Mouse (Mus musculus) liver, embryonic 14.5 days (tissue): ENCODE data around the gene Magohb. TPM values are rescaled to one million over a fixed set of nuclear protein-coding genes. Genes with fewer than 3 reads are reported as not detected.

Source experiments
- ATAC-seq: fragments of 200-750 bp; cut with Nextera tagmentation; 2 replicates; pipeline ENCODE4 v1.8.0; 2017; ENCODE audit warnings: moderate number of reproducible peaks, mild to moderate bottlenecking, moderate library complexity; ENCODE audit not compliant: insufficient read depth
- DNase-seq, 3 experiments: peaks; one replicate each; pipeline ENCODE4 v3.0.0-alpha.2; 2012 to 2013; ENCODE audit warnings: low read depth in 3 of 3, low spot score in 3 of 3
- H3K27ac ChIP-seq: fragments of 300-500 bp; sonication (generic); 2 replicates; pipeline ENCODE4 v1.5.1; 2014; ENCODE audit warnings: moderate library complexity, mild to moderate bottlenecking, control low read depth, inconsistent platforms
- H3K27me3 ChIP-seq: fragments of 300-500 bp; sonication (generic); 2 replicates; pipeline ENCODE4 v1.6.1; 2014; ENCODE audit warnings: mild to moderate bottlenecking, low read length, moderate library complexity; ENCODE audit not compliant: control insufficient read depth, insufficient read depth
- H3K36me3 ChIP-seq: fragments of 300-500 bp; sonication (generic); replicated peaks from 2 replicates; pipeline ENCODE4 v1.6.1; 2014; ENCODE audit warnings: low read depth; ENCODE audit not compliant: control insufficient read depth, insufficient read depth
- H3K4me1 ChIP-seq, 2 experiments: fragments of 200-500 bp in 1 of 2; fragments of 300-500 bp in 1 of 2; sonication (generic) in 1 of 2; replicated peaks; 2 replicates each; pipeline ENCODE4 v1.6.1; 2012 to 2014; ENCODE audit warnings: antibody characterized with exemption in 1 of 2, inconsistent platforms in 1 of 2, low read length in 1 of 2; ENCODE audit not compliant: control insufficient read depth in 2 of 2, insufficient read depth in 2 of 2
- H3K4me2 ChIP-seq: fragments of 300-500 bp; sonication (generic); 2 replicates; pipeline ENCODE4 v1.6.1; 2014; ENCODE audit warnings: low read depth, mild to moderate bottlenecking, control low read depth, moderate library complexity
- H3K4me3 ChIP-seq, 2 experiments: fragments of 200-500 bp in 1 of 2; fragments of 300-500 bp in 1 of 2; sonication (generic) in 1 of 2; 2 replicates each; pipeline ENCODE4 v1.5.1; 2012 to 2014; ENCODE audit warnings: low read depth in 2 of 2, low read length in 2 of 2, mild to moderate bottlenecking in 2 of 2, control low read depth in 1 of 2, inconsistent platforms in 1 of 2, moderate library complexity in 1 of 2; ENCODE audit not compliant: insufficient read depth in 1 of 2
- H3K9ac ChIP-seq: fragments of 300-500 bp; sonication (generic); replicated peaks from 2 replicates; pipeline ENCODE4 v1.6.1; 2014; ENCODE audit warnings: mild to moderate bottlenecking, control low read depth, moderate library complexity
- H3K9me3 ChIP-seq: fragments of 300-500 bp; sonication (generic); 2 replicates; pipeline ENCODE4 v1.6.1; 2016; ENCODE audit warnings: low read length, mixed read lengths; ENCODE audit not compliant: control insufficient read depth
- CTCF ChIP-seq: IDR thresholded peaks from 2 replicates; pipeline ENCODE4 v1.5.1; 2016; ENCODE audit warnings: antibody characterized with exemption, low read depth, control low read depth
- EP300 ChIP-seq: IDR thresholded peaks from 2 replicates; pipeline ENCODE4 v1.6.1; 2016; ENCODE audit warnings: antibody characterized with exemption, low read depth
- WGBS: fragments of 180-500 bp; shearing (Covaris S2); extraction: QIAGEN DNeasy Blood & Tissue Kit; methylation state at CpG from one replicate; pipeline ENCODE4 v1.1.7; 2014; ENCODE audit not compliant: insufficient replicate concordance; 5-methylcytosine and 5-hydroxymethylcytosine counted together
- polyA plus RNA-seq, 2 experiments: library from polyadenylated mRNA; depleted of rRNA in 1 of 2; stranded (reverse) in 1 of 2; unstranded in 1 of 2; fragments of >200 nt; fragmentation: Nextera tagmentation in 1 of 2; extraction: Ambion mirVana in 1 of 2; gene quantifications; 2 replicates each; pipeline versions ENCODE4 v1.2.1 to v1.2.3; 2012 to 2014

The Magohb gene
- polyA plus RNA-seq, 2 experiments, result 14.4 to 34.9 TPM

DNA sequence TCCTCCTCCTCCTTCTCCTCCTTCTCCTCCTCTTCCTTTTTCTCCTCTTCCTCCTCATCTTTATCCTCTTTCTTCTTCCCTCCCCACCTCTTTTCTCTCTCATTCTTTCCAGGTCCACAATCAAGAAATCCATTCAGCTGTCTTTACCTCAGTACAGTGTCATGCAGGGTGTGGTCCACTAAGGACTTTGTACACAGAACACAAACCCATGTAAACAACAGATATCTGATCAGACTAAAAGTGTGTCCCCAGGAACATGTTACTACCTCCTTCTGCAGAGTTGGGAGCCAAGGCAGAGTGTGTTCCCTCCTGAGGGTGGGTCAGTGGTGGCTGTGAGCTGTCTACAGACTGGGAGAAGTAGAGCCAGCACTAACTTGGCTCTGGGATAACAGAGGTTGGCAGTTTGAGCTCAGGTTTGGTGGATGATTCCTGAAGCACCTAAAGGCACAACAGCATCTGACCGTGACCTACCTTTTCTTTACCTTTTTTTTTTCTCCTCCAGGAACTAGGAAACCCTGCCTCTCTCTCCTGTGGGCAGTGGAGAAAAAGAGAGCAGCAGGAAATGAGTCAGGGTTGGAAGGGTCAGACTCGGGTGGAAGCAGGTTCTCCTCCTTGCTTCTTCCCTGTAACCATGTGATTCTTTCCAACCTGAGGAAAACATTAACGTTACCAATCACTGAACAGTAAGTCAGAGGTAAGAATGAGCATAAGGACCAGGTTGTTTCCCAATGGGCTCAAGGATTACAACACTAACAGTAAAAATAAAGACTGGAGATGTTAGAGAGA, 29.0 kb upstream of the Magohb start:
- H3K9ac ChIP-seq, result no peak overlapping the region
- 35% methylated on average over 3 of the region's 3 CpGs for WGBS
- H3K27ac ChIP-seq, result no peak overlapping the region
- H3K27me3 ChIP-seq, result no peaks in the 10 kb centered on the region
- H3K4me3 ChIP-seq, result no peak overlapping the region
- no peaks in the 10 kb centered on the region for H3K36me3 ChIP-seq
- 0 out of 2 replicates have a peak, but pooled peaks have one; percentile 11 for ATAC-seq
- no peak for TF ChIP-seq CTCF
- no peak for DNase-seq
- no peak overlapping the region for H3K4me2 ChIP-seq
- H3K4me1 ChIP-seq, result no peaks in the 10 kb centered on the region
- no peaks in the 10 kb centered on the region for H3K9me3 ChIP-seq

DNA sequence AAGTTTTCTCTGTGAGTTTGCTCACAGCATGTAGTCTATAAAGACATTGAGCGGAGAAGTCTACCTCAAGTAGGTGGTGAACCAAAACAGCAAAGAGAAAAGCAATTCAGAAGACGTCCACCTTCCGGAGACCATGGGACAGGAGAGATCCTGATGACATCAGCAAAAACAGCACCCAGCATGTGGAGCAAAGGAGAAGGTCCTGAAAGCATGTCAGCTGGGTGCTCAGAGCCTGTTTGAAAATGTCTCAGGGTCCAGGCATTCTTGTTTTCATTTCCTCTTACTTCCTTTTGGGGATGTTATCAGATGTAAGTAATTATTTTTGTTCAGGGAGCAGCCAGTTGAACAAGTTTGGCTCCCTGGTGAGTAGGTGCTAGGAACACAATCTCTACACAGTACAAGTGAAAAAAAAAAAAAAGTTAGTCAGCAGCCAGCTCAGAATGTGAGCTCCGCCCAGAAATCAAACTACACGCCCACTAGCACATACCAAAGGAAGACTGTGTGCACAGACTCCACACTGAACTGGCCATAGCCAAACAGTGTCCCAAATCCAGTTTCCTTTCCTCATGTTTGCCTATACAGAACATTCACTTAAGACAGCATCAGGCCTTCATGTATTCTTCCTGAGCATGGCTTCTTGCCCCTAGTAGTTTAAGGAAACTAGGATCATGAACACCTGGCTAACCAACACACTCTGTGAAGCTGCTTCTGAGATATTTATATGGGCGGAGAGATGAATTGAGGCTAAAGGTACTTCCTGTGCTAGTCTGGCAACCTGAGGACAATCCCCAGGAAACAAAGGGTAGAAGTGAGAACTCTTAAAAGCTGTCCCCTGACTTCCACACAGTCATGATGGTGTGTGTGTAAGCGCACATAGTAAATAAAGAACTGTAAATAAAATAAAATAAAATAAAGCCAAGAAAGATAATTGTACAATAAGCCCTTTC, 23.4 kb upstream of the Magohb start:
- DNase-seq, result no peak
- TF ChIP-seq EP300, result no peak
- no peak for TF ChIP-seq CTCF

DNA sequence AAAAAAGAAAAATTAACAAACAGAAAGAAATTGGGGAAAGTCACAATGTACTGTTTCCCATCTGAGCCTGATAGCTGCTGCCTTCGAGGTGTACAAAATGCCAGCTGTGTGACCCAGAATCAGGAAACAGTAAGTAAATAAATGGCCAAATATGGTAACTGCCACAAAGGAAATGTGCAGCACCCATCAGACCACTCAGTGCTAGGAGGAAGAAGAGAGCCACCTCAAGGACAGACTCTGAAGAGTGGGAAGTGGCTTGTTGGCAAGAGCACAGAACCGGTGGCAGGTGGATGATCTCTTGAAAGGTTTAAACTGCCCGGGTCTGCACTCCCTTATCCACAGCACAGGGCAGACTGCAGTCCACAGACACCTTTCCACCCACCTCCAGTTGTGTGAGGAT, 15.0 kb upstream of the Magohb start:
- no peaks in the 10 kb centered on the region for H3K27me3 ChIP-seq
- TF ChIP-seq EP300, result no peak
- TF ChIP-seq CTCF, result no peak

More for the DNA sequence above, 23.4 kb upstream of the Magohb start:
- no peak overlapping the region for H3K9ac ChIP-seq
- no peak overlapping the region for H3K4me2 ChIP-seq
- H3K36me3 ChIP-seq, result no peaks in the 10 kb centered on the region
- H3K9me3 ChIP-seq, result no peaks in the 10 kb centered on the region
- H3K27me3 ChIP-seq, result no peaks in the 10 kb centered on the region
- no peaks in the 10 kb centered on the region for H3K4me1 ChIP-seq
- H3K27ac ChIP-seq, result no peak overlapping the region
- H3K4me3 ChIP-seq, result no peak overlapping the region
- ATAC-seq, result 0 out of 2 replicates have a peak, but pooled peaks have one; percentile 39
- WGBS, result 63% methylated on average over 7 of the region's 7 CpGs

DNA sequence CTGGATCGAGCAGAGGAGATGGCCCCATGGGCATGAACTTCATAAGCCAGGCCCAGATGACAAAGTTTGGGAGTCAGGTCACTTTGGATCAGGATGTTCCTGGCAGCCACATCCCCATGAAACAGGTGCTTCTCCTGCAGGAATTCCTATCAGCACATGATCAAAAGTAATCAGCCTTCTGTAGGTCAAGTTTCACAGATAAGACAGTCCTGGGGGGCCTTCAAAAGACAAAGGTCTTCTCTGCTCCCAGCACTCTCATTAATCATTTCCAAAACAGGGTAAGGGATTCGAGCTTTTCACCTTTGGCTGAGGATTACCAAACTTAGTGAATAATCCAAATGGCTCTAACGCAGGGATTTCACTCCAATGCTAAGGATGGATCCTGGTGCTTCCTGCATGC, 11.7 kb upstream of the Magohb start:
- Histone ChIP-seq H3K36me3 (no peaks in the 10 kb centered on the region), H3K9me3 (no peaks in the 10 kb centered on the region), H3K27ac (no peak overlapping the region), H3K9ac (no peak overlapping the region), H3K4me1 (0 out of 4 replicates have a peak, but pooled peaks cover 0 to 2% of the 10 kb centered on the region in 2 experiments), H3K4me3 (no peak overlapping the region), H3K27me3 (no peaks in the 10 kb centered on the region), H3K4me2 (no peak overlapping the region)
- no peak for DNase-seq
- WGBS, result 30% methylated on average over 3 of the region's 3 CpGs
- peak; percentile 26; the same call in 1 of the 2 replicates for ATAC-seq
- TF ChIP-seq CTCF (no peak), EP300 (no peak)

More for the DNA sequence above, 15.0 kb upstream of the Magohb start:
- ATAC-seq (no peak), DNase-seq (no peak)
- no peaks in the 10 kb centered on the region for H3K9me3 ChIP-seq
- WGBS, result 30% methylated on average over 3 of the region's 3 CpGs
- H3K27ac ChIP-seq, result no peak overlapping the region
- H3K9ac ChIP-seq, result no peak overlapping the region
- no peak overlapping the region for H3K4me2 ChIP-seq
- no peaks in the 10 kb centered on the region for H3K36me3 ChIP-seq
- H3K4me3 ChIP-seq, result no peak overlapping the region
- H3K4me1 ChIP-seq, result 0 out of 4 replicates have a peak, but pooled peaks cover 0 to 2% of the 10 kb centered on the region in 2 experiments

DNA sequence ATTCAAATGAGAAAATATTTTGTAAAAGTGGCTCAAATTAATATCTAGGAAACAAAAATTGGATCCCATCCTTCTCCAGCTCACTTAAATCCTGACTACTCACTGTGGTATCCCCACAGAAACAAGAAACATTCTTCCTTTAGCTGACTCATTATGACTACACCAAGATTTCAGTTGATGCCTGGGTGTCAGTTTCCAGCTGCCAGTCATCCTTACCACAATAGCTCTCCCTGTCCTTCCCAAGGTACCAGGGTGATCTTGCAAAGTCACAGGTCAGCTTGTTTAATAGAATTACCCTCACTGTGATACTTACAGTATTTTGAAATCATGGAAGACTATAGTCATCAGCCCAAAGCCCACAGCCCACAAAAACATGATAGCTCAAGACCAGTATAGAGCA, 5.5 kb upstream of the Magohb start:
- no peak overlapping the region for H3K4me3 ChIP-seq
- no peaks in the 10 kb centered on the region for H3K9me3 ChIP-seq
- DNase-seq (no peak), ATAC-seq (no peak)
- H3K4me2 ChIP-seq, result no peak overlapping the region
- peaks cover under 1 to 1% of the 10 kb centered on the region in 2 experiments; a peak in 2 of 4 replicates for H3K4me1 ChIP-seq
- H3K36me3 ChIP-seq, result no peaks in the 10 kb centered on the region
- H3K27ac ChIP-seq, result no peak overlapping the region
- no peaks in the 10 kb centered on the region for H3K27me3 ChIP-seq
- TF ChIP-seq EP300 (no peak), CTCF (no peak)
- no peak overlapping the region for H3K9ac ChIP-seq
